Mouse (Mus musculus) retina, embryonic 14.5 days (tissue): Measurements from ENCODE around the gene Foxc2.

Source experiments
- DNase-seq: peaks from one replicate; pipeline ENCODE4 v3.0.0-alpha.2; 2015; ENCODE audit warnings: low spot score

The Foxc2 gene

GRCm38 (mm10) chr8:121148573-121149083 is 32.7 kb downstream of the Foxc2 start:
- DNase-seq, result no peak

GRCm38 (mm10) chr8:121152394-121152793 is 36.4 kb downstream of the Foxc2 start:
- no peak for DNase-seq

GRCm38 (mm10) chr8:121156990-121157491 is 41.1 kb downstream of the Foxc2 start:
- no peak for DNase-seq

GRCm38 (mm10) chr8:121158812-121159211 is 42.8 kb downstream of the Foxc2 start:
- no peak for DNase-seq

GRCm38 (mm10) chr8:121161437-121161836 is 45.5 kb downstream of the Foxc2 start:
- no peak for DNase-seq

- DNase-seq, result no peak
Measured at GRCm38 (mm10) chr8:121162413-121162812, 46.4 kb downstream of the Foxc2 start.

- DNase-seq, result no peak
Measured at GRCm38 (mm10) chr8:121162906-121163695, 47.1 kb downstream of the Foxc2 start.

GRCm38 (mm10) chr8:121164017-121164469 is 48.1 kb downstream of the Foxc2 start:
- no peak for DNase-seq

- DNase-seq, result no peak
Measured at GRCm38 (mm10) chr8:121168033-121168432, 52.1 kb downstream of the Foxc2 start.
